Mouse (Mus musculus) spleen, adult 2 months (tissue): ENCODE data around the gene Stat5a. TPM values are rescaled to one million over a fixed set of nuclear protein-coding genes. Genes with fewer than 3 reads are reported as not detected.
A peak's percentile ranks its signal among the peaks of the same experiment; 100 is the strongest.

ENCODE experiments used
- DNase-seq, 2 experiments: peaks; one replicate each; pipeline versions ENCODE4 v3.0.0 to v3.0.0-alpha.2; 2012 to 2021; ENCODE audit warnings: low spot score in 2 of 2, low read depth in 1 of 2
- H3K27ac ChIP-seq: fragments of 200-500 bp; 2 replicates; pipeline ENCODE4 v1.5.1; 2012; ENCODE audit warnings: low read length, inconsistent platforms; ENCODE audit not compliant: insufficient read depth
- H3K27me3 ChIP-seq: fragments of 200-500 bp; 2 replicates; pipeline ENCODE4 v1.6.1; 2012; ENCODE audit warnings: mild to moderate bottlenecking, moderate library complexity, low read length, inconsistent platforms; ENCODE audit not compliant: control insufficient read depth, insufficient read depth
- H3K36me3 ChIP-seq: fragments of 200-500 bp; 2 replicates; pipeline ENCODE4 v1.6.1; 2012; ENCODE audit warnings: mild to moderate bottlenecking, low read length, inconsistent platforms; ENCODE audit not compliant: control insufficient read depth, insufficient read depth
- H3K4me1 ChIP-seq: fragments of 200-500 bp; 2 replicates; pipeline ENCODE4 v1.6.1; 2011; ENCODE audit warnings: inconsistent platforms; ENCODE audit not compliant: control insufficient read depth, insufficient read depth, insufficient read length
- H3K4me3 ChIP-seq: fragments of 200-500 bp; 2 replicates; pipeline ENCODE4 v1.5.1; 2011; ENCODE audit warnings: mild to moderate bottlenecking, inconsistent platforms; ENCODE audit not compliant: insufficient read depth, insufficient read length; ENCODE audit errors: extremely low read depth
- CTCF ChIP-seq: fragments of 200-500 bp; IDR thresholded peaks from 2 replicates; pipeline ENCODE4 v1.5.1; 2011; ENCODE audit warnings: mild to moderate bottlenecking, inconsistent platforms; ENCODE audit not compliant: insufficient read depth, insufficient read length, insufficient replicate concordance; ENCODE audit errors: extremely low read depth
- POLR2A ChIP-seq: fragments of 200-500 bp; IDR thresholded peaks from 2 replicates; pipeline ENCODE4 v1.6.1; 2011; ENCODE audit warnings: low read depth, low read length, inconsistent platforms
- WGBS: fragments of 180-500 bp; shearing (Covaris S2); methylation state at CpG from one replicate; pipeline ENCODE4 v1.1.7; 2018; 5-methylcytosine and 5-hydroxymethylcytosine counted together
- polyA plus RNA-seq: library from polyadenylated mRNA; depleted of rRNA; stranded (reverse); fragments of >200 nt; gene quantifications from 2 replicates; pipeline ENCODE4 v1.2.3, GENCODE M21; 2012

The Stat5a gene
- polyA plus RNA-seq, 1 experiment: 24.7 TPM

GRCm38 (mm10) chr11:100897294-100898231 is 38.4 kb downstream of the Stat5a start:
- no peak for DNase-seq
- H3K27me3 ChIP-seq: no peaks in the 10 kb centered on the region
- H3K36me3 ChIP-seq: peaks cover 46% of the 10 kb centered on the region
- 58% methylated on average over 7 of the region's 7 CpGs for WGBS
- TF ChIP-seq CTCF (no peak), POLR2A (no peak)
- no peaks in the 10 kb centered on the region for H3K4me1 ChIP-seq
- no peak overlapping the region for H3K4me3 ChIP-seq
- no peak overlapping the region for H3K27ac ChIP-seq

GRCm38 (mm10) chr11:100898441-100899199 is 39.5 kb downstream of the Stat5a start:
- H3K4me3 ChIP-seq: no peak overlapping the region
- no peak for TF ChIP-seq CTCF
- no peak for TF ChIP-seq POLR2A
- no peaks in the 10 kb centered on the region for H3K27me3 ChIP-seq
- no peaks in the 10 kb centered on the region for H3K4me1 ChIP-seq
- no peak overlapping the region for H3K27ac ChIP-seq
- DNase-seq: no peak
- 83% methylated on average over 16 of the region's 16 CpGs for WGBS
- H3K36me3 ChIP-seq: peaks cover 45% of the 10 kb centered on the region

- DNase-seq: no peak
- no peaks in the 10 kb centered on the region for H3K27me3 ChIP-seq
- 84% methylated on average over 20 of the region's 20 CpGs for WGBS
- TF ChIP-seq POLR2A (no peak), CTCF (no peak)
- no peak overlapping the region for H3K4me3 ChIP-seq
- H3K36me3 ChIP-seq: peaks cover 57% of the 10 kb centered on the region
- no peaks in the 10 kb centered on the region for H3K4me1 ChIP-seq
- H3K27ac ChIP-seq: 0 out of 2 replicates have a peak overlapping the region, but pooled peaks have one; percentile 3
Measured at GRCm38 (mm10) chr11:100904580-100905351, 45.6 kb downstream of the Stat5a start.

GRCm38 (mm10) chr11:100905929-100906328 is 46.8 kb downstream of the Stat5a start:
- no peak for DNase-seq
- H3K36me3 ChIP-seq: peaks cover 56% of the 10 kb centered on the region
- H3K4me1 ChIP-seq: no peaks in the 10 kb centered on the region
- no peaks in the 10 kb centered on the region for H3K27me3 ChIP-seq
- H3K27ac ChIP-seq: no peak overlapping the region
- 76% methylated on average over 1 of the region's 1 CpGs for WGBS
- TF ChIP-seq CTCF: no peak
- no peak for TF ChIP-seq POLR2A
- no peak overlapping the region for H3K4me3 ChIP-seq

- Histone ChIP-seq H3K27me3 (no peaks in the 10 kb centered on the region), H3K4me1 (no peaks in the 10 kb centered on the region), H3K4me3 (no peak overlapping the region), H3K36me3 (peaks cover 50% of the 10 kb centered on the region), H3K27ac (no peak overlapping the region)
- TF ChIP-seq POLR2A (no peak), CTCF (no peak)
- 87% methylated on average over 4 of the region's 4 CpGs for WGBS
- DNase-seq: no peak
Measured at GRCm38 (mm10) chr11:100906885-100907284, 47.7 kb downstream of the Stat5a start.

GRCm38 (mm10) chr11:100908112-100908511 is 49.0 kb downstream of the Stat5a start:
- H3K4me3 ChIP-seq: no peak overlapping the region
- H3K4me1 ChIP-seq: no peaks in the 10 kb centered on the region
- H3K27ac ChIP-seq: no peak overlapping the region
- 90% methylated on average over 2 of the region's 2 CpGs for WGBS
- DNase-seq: no peak
- peaks cover 48% of the 10 kb centered on the region for H3K36me3 ChIP-seq
- no peak for TF ChIP-seq CTCF
- TF ChIP-seq POLR2A: no peak
- no peaks in the 10 kb centered on the region for H3K27me3 ChIP-seq
